Mouse (Mus musculus) mouse trophoblast stem cell (cell line): Measurements from ENCODE around the gene Cstf2.

Experiments used
- in situ Hi-C, 2 experiments: fragments of 300-500 bp; cut with MseI, MboI; formaldehyde crosslinking; loops; 2 replicates in 1 of 2; 3 replicates in 1 of 2; pipeline ENCODE4 v1.15.1; 2025

The Cstf2 gene

GRCm38 (mm10) chrX:134058987-134059712 is at the start of gene Cstf2:
Cstf2 (plus strand) TSS chrX:134059187.
- in situ Hi-C loops: no loop called here

GRCm38 (mm10) chrX:134019005-134019404 is 40.0 kb upstream of the Cstf2 start:
- in situ Hi-C loops: loop anchor here (5.0 kb wide), 2 partner anchors 72 to 77 kb away; no protein-coding TSS in a partner anchor

GRCm38 (mm10) chrX:134020664-134021063 is 38.3 kb upstream of the Cstf2 start:
- in situ Hi-C loops: no loop called here

- in situ Hi-C loops: no loop called here
Observed at GRCm38 (mm10) chrX:134048994-134049393, 10.0 kb upstream of the Cstf2 start.

GRCm38 (mm10) chrX:134056897-134057296 is 2.1 kb upstream of the Cstf2 start:
- in situ Hi-C loops: no loop called here

- in situ Hi-C loops: no loop called here
Observed at GRCm38 (mm10) chrX:134058040-134058875, 729 bp upstream of the Cstf2 start.

- in situ Hi-C loops: no loop called here
Observed at GRCm38 (mm10) chrX:134059764-134060163, 777 bp downstream of the Cstf2 start.

GRCm38 (mm10) chrX:134085453-134085852 is 26.5 kb downstream of the Cstf2 start:
- in situ Hi-C loops: no loop called here

- in situ Hi-C loops: no loop called here
Observed at GRCm38 (mm10) chrX:134102641-134103040, 43.7 kb downstream of the Cstf2 start.

GRCm38 (mm10) chrX:134111767-134112166 is 52.8 kb downstream of the Cstf2 start:
- in situ Hi-C loops: no loop called here

- in situ Hi-C loops: no loop called here
Observed at GRCm38 (mm10) chrX:134116417-134116816, 57.4 kb downstream of the Cstf2 start.

GRCm38 (mm10) chrX:134128549-134128948 is 69.6 kb downstream of the Cstf2 start:
- in situ Hi-C loops: loop anchor here in 1 of 2 experiments (10.0 kb wide), 1 partner anchor 186 kb away; no protein-coding TSS in a partner anchor

GRCm38 (mm10) chrX:134132295-134132694 is 73.3 kb downstream of the Cstf2 start:
- in situ Hi-C loops: loop anchor here (10.0 kb wide), 2 partner anchors 183 to 203 kb away; no protein-coding TSS in a partner anchor

GRCm38 (mm10) chrX:134133821-134134220 is 74.8 kb downstream of the Cstf2 start:
- in situ Hi-C loops: loop anchor here (10.0 kb wide), 2 partner anchors 181 to 201 kb away; no protein-coding TSS in a partner anchor
